Comparison of ENCODE assay signal across 24 mouse cellular contexts in the genomic region with DNA sequence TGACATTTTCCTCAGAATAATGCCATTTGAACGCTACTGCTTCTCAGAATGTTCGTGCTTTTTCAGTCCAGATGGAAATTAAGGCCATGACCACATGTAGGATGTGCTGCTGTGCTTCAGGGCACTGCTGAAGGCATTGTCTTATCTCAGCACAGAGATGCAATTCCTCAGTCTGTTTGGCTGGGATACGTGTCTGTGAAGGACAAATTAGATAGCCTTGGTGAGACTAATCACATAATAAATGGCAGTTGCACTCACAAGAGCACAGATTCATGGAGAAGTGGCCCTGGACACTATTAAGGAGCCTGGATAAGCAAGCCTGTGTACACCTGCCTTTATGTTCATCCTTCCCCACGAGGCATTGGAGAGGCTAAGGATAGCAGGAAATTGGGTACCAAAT. TPM values are rescaled to one million over a fixed set of nuclear protein-coding genes. Genes with fewer than 3 reads are reported as not detected.
A peak's percentile ranks its signal among the peaks of the same experiment; 100 is the strongest.
DNase-seq lines count a peak whose midpoint lies in the region.
"Had no signal": no experiment of that assay in that cellular context is flagged by ENCODE, and none has a peak within 500 bp of the region (broad histone marks: within the 10 kb centered on the region; RNA-seq: fewer than 3 reads in every experiment).

No protein-coding gene starts in this region.

- DNase-seq in adrenal gland, adult 2 months, result peak; percentile 15
- DNase-seq in adrenal gland, postnatal 25 days, result no peak
- DNase-seq in adrenal gland, postnatal 10 days, result peak; percentile 6
- no peak for DNase-seq in adrenal gland, postnatal 4 days (ENCODE audit: low spot score in 2 of 2)
- peak; percentile 64 for DNase-seq in MN1 (ENCODE audit: low spot score)
- DNase-seq: adrenal gland, postnatal 36 days; B cell, adult 2 months; cerebellum, adult 11 months; cerebellum, adult 18-20 months; cerebellum, adult 8-10 months; cerebellum, adult 9-11 months; cerebellum, postnatal 14 days; cerebellum, postnatal 36 days; embryo, embryonic 11 days had no signal

RNA-seq across cellular contexts. Expression of a gene that starts 29.1 kb away (rescaled TPM):
- 1 to 10 TPM in 1 of 2 experiments, under 1 TPM in 1; 0.41 to 1.2 TPM for total RNA-seq in adrenal gland, adult 2 months (2021)
- 1.4 and 1.5 TPM in 2 replicates for polyA plus RNA-seq in adrenal gland, adult 2 months (2012; rRNA removed)
- 0.73 TPM in 1 of 2 replicates, not detected in the other for total RNA-seq in adrenal gland, postnatal 25 days (2021)
- total RNA-seq in adrenal gland, postnatal 10 days (2021), result 1 to 10 TPM; 1.0 to 2.7 TPM
- total RNA-seq in adrenal gland, postnatal 4 days (2021), result 1 to 10 TPM; 3.6 to 6.9 TPM
- total RNA-seq: CH12.LX; common myeloid progenitor, adult 5-6 weeks had no signal
- polyA plus RNA-seq: CD4-positive, CD25-positive, alpha-beta regulatory T cell, adult 4 months; embryonic facial prominence, embryonic 11.5 days; embryonic facial prominence, embryonic 13.5 days; embryonic facial prominence, embryonic 15.5 days; erythroblast, embryonic 14.5 days; forebrain, embryonic 10.5 days; forebrain, embryonic 12.5 days; G1E had no signal

Comparison
In these comparisons a context has a peak if more than half of its experiments do, and no peak if none do; other contexts are left out.
1. DNase-seq: peak in adrenal gland, adult 2 months (single experiment), adrenal gland, postnatal 10 days (single experiment) and MN1 (single experiment); none in adrenal gland, postnatal 25 days (single experiment) and adrenal gland, postnatal 4 days (0 of 2).